Mouse (Mus musculus): ENCODE results near the gene Scn3a. TPM values are rescaled to one million over a fixed set of nuclear protein-coding genes. Genes with fewer than 3 reads are reported as not detected.

Scn3a gene
- total RNA-seq (2022), result 10 to 100 TPM; 29.8 to 40.6 (median 34.1) TPM

- DNase-seq (ENCODE audit: low spot score in 2 of 2), result peak; percentile 29 to 59
These were observed at the start of gene Scn3a for GRCm38 (mm10) chr2:65566793-65567787. Gene Scn3a, minus strand, starts transcription at chr2:65567627.

GRCm38 (mm10) chr2:65611887-65612286, 44.5 kb upstream of the Scn3a start:
- no peak for DNase-seq (ENCODE audit: low spot score in 2 of 2)

- no peak for DNase-seq (ENCODE audit: low spot score in 2 of 2)
These were observed 40.4 kb upstream of the Scn3a start for GRCm38 (mm10) chr2:65607813-65608212.

GRCm38 (mm10) chr2:65587679-65588078, 20.3 kb upstream of the Scn3a start:
- DNase-seq (ENCODE audit: low spot score in 2 of 2), result peak; percentile 48 to 58

GRCm38 (mm10) chr2:65567925-65568324, 498 bp upstream of the Scn3a start:
- DNase-seq (ENCODE audit: low spot score in 2 of 2), result no peak

GRCm38 (mm10) chr2:65563898-65564297, 3.5 kb downstream of the Scn3a start:
- no peak for DNase-seq (ENCODE audit: low spot score in 2 of 2)

- no peak for DNase-seq (ENCODE audit: low spot score in 2 of 2)
These were observed 9.7 kb downstream of the Scn3a start for GRCm38 (mm10) chr2:65557719-65558118.

- DNase-seq (ENCODE audit: low spot score in 2 of 2), result no peak
These were observed 12.8 kb downstream of the Scn3a start for GRCm38 (mm10) chr2:65554662-65555061.

- DNase-seq (ENCODE audit: low spot score in 2 of 2), result no peak
These were observed 14.0 kb downstream of the Scn3a start for GRCm38 (mm10) chr2:65553473-65553872.

GRCm38 (mm10) chr2:65552727-65553126, 14.7 kb downstream of the Scn3a start:
- DNase-seq (ENCODE audit: low spot score in 2 of 2), result no peak

- DNase-seq (ENCODE audit: low spot score in 2 of 2), result no peak
These were observed 15.2 kb downstream of the Scn3a start for GRCm38 (mm10) chr2:65552222-65552621.

GRCm38 (mm10) chr2:65551736-65552135, 15.7 kb downstream of the Scn3a start:
- DNase-seq (ENCODE audit: low spot score in 2 of 2), result no peak

- DNase-seq (ENCODE audit: low spot score in 2 of 2), result no peak
These were observed 16.9 kb downstream of the Scn3a start for GRCm38 (mm10) chr2:65550564-65550963.

GRCm38 (mm10) chr2:65548665-65549064, 18.8 kb downstream of the Scn3a start:
- DNase-seq (ENCODE audit: low spot score in 2 of 2), result no peak

GRCm38 (mm10) chr2:65547341-65547740, 20.1 kb downstream of the Scn3a start:
- no peak for DNase-seq (ENCODE audit: low spot score in 2 of 2)

GRCm38 (mm10) chr2:65542906-65543592, 24.4 kb downstream of the Scn3a start:
- no peak for DNase-seq (ENCODE audit: low spot score in 2 of 2)

GRCm38 (mm10) chr2:65541781-65542180, 25.6 kb downstream of the Scn3a start:
- no peak for DNase-seq (ENCODE audit: low spot score in 2 of 2)

GRCm38 (mm10) chr2:65538436-65538835, 29.0 kb downstream of the Scn3a start:
- DNase-seq (ENCODE audit: low spot score in 2 of 2), result no peak

- DNase-seq (ENCODE audit: low spot score in 2 of 2), result no peak
These were observed 35.1 kb downstream of the Scn3a start for GRCm38 (mm10) chr2:65532127-65532854.

GRCm38 (mm10) chr2:65529148-65529547, 38.3 kb downstream of the Scn3a start:
- no peak for DNase-seq (ENCODE audit: low spot score in 2 of 2)

GRCm38 (mm10) chr2:65516703-65517102, 50.7 kb downstream of the Scn3a start:
- no peak for DNase-seq (ENCODE audit: low spot score in 2 of 2)

- no peak for DNase-seq (ENCODE audit: low spot score in 2 of 2)
These were observed 59.2 kb downstream of the Scn3a start for GRCm38 (mm10) chr2:65508217-65508616.
